Mouse (Mus musculus) CH12.LX (cell line): ENCODE measurements around the gene Hoxc4.

Experiments
- CHD1 ChIP-seq: IDR thresholded peaks from 2 replicates; pipeline ENCODE4 v1.6.1; 2012; ENCODE audit warnings: low read depth, low read length, improper control_type of control experiment, inconsistent platforms
- CHD2 ChIP-seq: IDR thresholded peaks from 2 replicates; pipeline ENCODE4 v1.6.1; 2011; ENCODE audit warnings: low read length, improper control_type of control experiment
- CTCF ChIP-seq, 2 experiments: IDR thresholded peaks in 1 of 2; conservative IDR thresholded peaks in 1 of 2; 2 replicates each; pipeline ENCODE4 v1.5.1; 2011 to 2012; ENCODE audit warnings: low read depth in 2 of 2, low read length in 2 of 2, improper control_type of control experiment in 1 of 2, inconsistent platforms in 1 of 2, mild to moderate bottlenecking in 1 of 2, moderate library complexity in 1 of 2
- E2F4 ChIP-seq: IDR thresholded peaks from 2 replicates; pipeline ENCODE4 v1.6.1; 2011; ENCODE audit warnings: low read depth, low read length, improper control_type of control experiment; ENCODE audit not compliant: insufficient replicate concordance
- ELF1 ChIP-seq: IDR thresholded peaks from 2 replicates; pipeline ENCODE4 v1.6.1; 2014; ENCODE audit warnings: low read depth, mild to moderate bottlenecking, inconsistent platforms, low read length, improper control_type of control experiment
- EP300 ChIP-seq: IDR thresholded peaks from 2 replicates; pipeline ENCODE4 v1.6.1; 2011; ENCODE audit warnings: low read length, improper control_type of control experiment
- MAFK ChIP-seq: IDR thresholded peaks from 2 replicates; pipeline ENCODE4 v1.6.1; 2011; ENCODE audit warnings: low read length, improper control_type of control experiment; ENCODE audit not compliant: insufficient replicate concordance
- MAZ ChIP-seq: IDR thresholded peaks from 2 replicates; pipeline ENCODE4 v1.6.1; 2012; ENCODE audit warnings: low read depth, mild to moderate bottlenecking, inconsistent platforms, low read length, improper control_type of control experiment, moderate library complexity
- POLR2A ChIP-seq: IDR thresholded peaks from 2 replicates; pipeline ENCODE4 v1.6.1; 2011; ENCODE audit warnings: low read depth, mild to moderate bottlenecking, improper control_type of control experiment, low read length
- SMC3 ChIP-seq: IDR thresholded peaks from 2 replicates; pipeline ENCODE4 v1.6.1; 2011; ENCODE audit warnings: low read depth, low read length, improper control_type of control experiment
- TBP ChIP-seq: conservative IDR thresholded peaks from 2 replicates; pipeline ENCODE4 v1.6.1; 2011; ENCODE audit warnings: low read depth, low read length, improper control_type of control experiment
- USF1 ChIP-seq: IDR thresholded peaks from 2 replicates; pipeline ENCODE4 v1.6.1; 2014; ENCODE audit warnings: low read depth, mild to moderate bottlenecking, inconsistent platforms, low read length, improper control_type of control experiment
- ZNF384 ChIP-seq: IDR thresholded peaks from 2 replicates; pipeline ENCODE4 v1.6.1; 2012; ENCODE audit warnings: low read depth, low read length, improper control_type of control experiment, inconsistent platforms

DNA sequence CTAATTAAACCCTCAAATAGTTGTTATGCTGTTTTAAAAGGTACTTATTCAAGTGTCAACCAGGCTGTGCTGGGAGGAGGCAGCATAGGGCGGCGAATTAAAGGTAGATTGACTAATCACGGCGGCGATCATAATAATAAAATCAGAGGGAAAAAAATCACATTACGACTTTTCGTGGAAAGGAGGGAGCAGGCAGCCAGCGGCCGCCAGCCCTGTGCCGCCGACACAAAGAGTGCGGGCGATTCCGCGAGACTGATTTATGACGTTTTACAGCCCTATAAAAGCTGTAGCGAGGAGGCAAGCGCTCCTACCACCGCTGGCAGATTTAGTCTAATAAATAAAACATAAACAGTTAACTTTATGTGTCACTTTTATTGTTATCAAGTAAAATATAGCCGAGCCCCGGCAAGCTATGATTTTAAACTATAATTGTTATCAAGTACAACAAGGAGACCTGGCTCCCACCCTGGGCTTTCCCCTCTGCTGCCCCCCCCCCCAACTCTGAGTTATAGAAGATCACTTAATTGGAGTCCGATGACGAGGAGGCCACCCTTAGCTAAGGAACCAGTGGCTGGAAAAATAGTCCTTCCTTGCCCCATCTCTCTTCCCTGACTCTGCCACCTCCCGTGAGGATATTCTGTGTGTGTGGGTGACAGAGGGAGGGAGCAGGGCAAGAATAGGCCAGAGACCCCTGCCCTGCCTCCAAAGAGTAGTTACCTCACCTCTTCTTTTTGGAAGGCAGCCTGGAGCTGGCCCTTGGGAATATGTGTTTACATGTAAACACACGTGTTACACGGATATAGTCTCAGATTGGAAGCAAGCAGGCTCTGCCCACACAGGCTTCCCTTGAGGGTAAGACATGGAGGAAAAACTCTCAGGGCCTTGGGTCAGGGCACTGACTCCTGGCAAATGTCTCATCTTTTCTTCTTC lies 14.2 kb downstream of the Hoxc4 start:
- no peak for TF ChIP-seq MAZ
- TF ChIP-seq ELF1, result no peak
- no peak for TF ChIP-seq POLR2A
- TF ChIP-seq USF1, result no peak
- no peak for TF ChIP-seq CHD2
- TF ChIP-seq CTCF (conservative IDR thresholded peaks at IDR 0.05 in 1 of 2, IDR thresholded peaks at IDR 0.05 in 1 of 2; ENCODE audit: low read depth in 2 of 2, low read length in 2 of 2), result no peak
- no peak for TF ChIP-seq TBP
- TF ChIP-seq SMC3, result no peak
- TF ChIP-seq E2F4, result no peak
- no peak for TF ChIP-seq MAFK
- TF ChIP-seq EP300, result no peak
- TF ChIP-seq ZNF384, result no peak
- TF ChIP-seq CHD1, result no peak
